Mouse (Mus musculus): ENCODE measurements around the gene Cubn.

Cubn gene

GRCm38 (mm10) chr2:13491734-13492133, at the start of gene Cubn:
Gene Cubn (minus strand): TSS chr2:13491813.
- no peak for DNase-seq (ENCODE audit: inconsistent ontology term)

GRCm38 (mm10) chr2:13539860-13540259, 48.2 kb upstream of the Cubn start:
- no peak for DNase-seq (ENCODE audit: inconsistent ontology term)

GRCm38 (mm10) chr2:13538704-13539377, 47.2 kb upstream of the Cubn start:
- no peak for DNase-seq (ENCODE audit: inconsistent ontology term)

- DNase-seq (ENCODE audit: inconsistent ontology term): no peak
Observed at GRCm38 (mm10) chr2:13538258-13538657, 46.6 kb upstream of the Cubn start.

- no peak for DNase-seq (ENCODE audit: inconsistent ontology term)
Observed at GRCm38 (mm10) chr2:13537733-13538132, 46.1 kb upstream of the Cubn start.

GRCm38 (mm10) chr2:13536747-13537146, 45.1 kb upstream of the Cubn start:
- DNase-seq (ENCODE audit: inconsistent ontology term): no peak

- no peak for DNase-seq (ENCODE audit: inconsistent ontology term)
Observed at GRCm38 (mm10) chr2:13530639-13531038, 39.0 kb upstream of the Cubn start.

- no peak for DNase-seq (ENCODE audit: inconsistent ontology term)
Observed at GRCm38 (mm10) chr2:13529253-13529933, 37.8 kb upstream of the Cubn start.

- DNase-seq (ENCODE audit: inconsistent ontology term): no peak
Observed at GRCm38 (mm10) chr2:13527531-13527930, 35.9 kb upstream of the Cubn start.

GRCm38 (mm10) chr2:13527125-13527524, 35.5 kb upstream of the Cubn start:
- DNase-seq (ENCODE audit: inconsistent ontology term): no peak

- no peak for DNase-seq (ENCODE audit: inconsistent ontology term)
Observed at GRCm38 (mm10) chr2:13526205-13526604, 34.6 kb upstream of the Cubn start.

- DNase-seq (ENCODE audit: inconsistent ontology term): no peak
Observed at GRCm38 (mm10) chr2:13523540-13524456, 32.2 kb upstream of the Cubn start.

- DNase-seq (ENCODE audit: inconsistent ontology term): peak; percentile 51
Observed at GRCm38 (mm10) chr2:13522106-13522505, 30.5 kb upstream of the Cubn start.

- no peak for DNase-seq (ENCODE audit: inconsistent ontology term)
Observed at GRCm38 (mm10) chr2:13514949-13515348, 23.3 kb upstream of the Cubn start.

GRCm38 (mm10) chr2:13502717-13503116, 11.1 kb upstream of the Cubn start:
- no peak for DNase-seq (ENCODE audit: inconsistent ontology term)

GRCm38 (mm10) chr2:13501553-13501952, 9.9 kb upstream of the Cubn start:
- no peak for DNase-seq (ENCODE audit: inconsistent ontology term)

- DNase-seq (ENCODE audit: inconsistent ontology term): no peak
Observed at GRCm38 (mm10) chr2:13500298-13500999, 8.8 kb upstream of the Cubn start.

- no peak for DNase-seq (ENCODE audit: inconsistent ontology term)
Observed at GRCm38 (mm10) chr2:13499196-13499595, 7.6 kb upstream of the Cubn start.

- DNase-seq (ENCODE audit: inconsistent ontology term): no peak
Observed at GRCm38 (mm10) chr2:13496087-13496486, 4.5 kb upstream of the Cubn start.

GRCm38 (mm10) chr2:13492927-13493326, 1.3 kb upstream of the Cubn start:
- no peak for DNase-seq (ENCODE audit: inconsistent ontology term)

GRCm38 (mm10) chr2:13490480-13490879, 1.1 kb downstream of the Cubn start:
- DNase-seq (ENCODE audit: inconsistent ontology term): no peak

GRCm38 (mm10) chr2:13486470-13486869, 5.1 kb downstream of the Cubn start:
- no peak for DNase-seq (ENCODE audit: inconsistent ontology term)
